Mouse (Mus musculus): ENCODE measurements around the gene Cnnm3. TPM values are rescaled to one million over a fixed set of nuclear protein-coding genes. Genes with fewer than 3 reads are reported as not detected.
A peak's percentile ranks its signal among the peaks of the same experiment; 100 is the strongest.

Gene Cnnm3
- polyA plus RNA-seq, 1 experiment = 10.2 TPM

GRCm38 (mm10) chr1:36471181-36472105, 40.2 kb upstream of the Cnnm3 start, which contains the start of gene Cnnm4:
Gene Cnnm4 (plus strand): TSS chr1:36471620.
- peak in 1 of 3 experiments; percentile 61 for TF ChIP-seq MYOG (IDR thresholded peaks at IDR 0.05; ENCODE audit: control insufficient read depth in 1 of 3, insufficient read depth in 1 of 3, insufficient read length in 2 of 3, low read depth in 2 of 3)
- peak; percentile 87 for TF ChIP-seq POLR2AphosphoS2 (IDR thresholded peaks at IDR 0.05; ENCODE audit: insufficient read length, low read depth)
- no peak for TF ChIP-seq REST (IDR thresholded peaks at IDR 0.05; ENCODE audit: insufficient read depth, insufficient read length)
- no peak for TF ChIP-seq USF1 (IDR thresholded peaks at IDR 0.05; ENCODE audit: low read depth)
- TF ChIP-seq MAX (IDR thresholded peaks at IDR 0.05; ENCODE audit: low read depth) = no peak
- TF ChIP-seq POLR2A (IDR thresholded peaks at IDR 0.05; ENCODE audit: insufficient read length, low read depth) = peak; percentile 86
- no peak for TF ChIP-seq TCF12 (IDR thresholded peaks at IDR 0.05; ENCODE audit: insufficient read depth, poor library complexity, severe bottlenecking)
- TF ChIP-seq MYOD1 (IDR thresholded peaks at IDR 0.05; ENCODE audit: control insufficient read depth in 1 of 3, insufficient read length in 2 of 3, low read depth in 2 of 3) = peak in 1 of 3 experiments; percentile 52
- no peak for TF ChIP-seq SRF (IDR thresholded peaks at IDR 0.05; ENCODE audit: control insufficient read depth, insufficient read length, low read depth)
- no peak for TF ChIP-seq TCF3 (IDR thresholded peaks at IDR 0.05; ENCODE audit: insufficient read length, low read depth)
- no peak for TF ChIP-seq CEBPB (IDR thresholded peaks at IDR 0.05; ENCODE audit: insufficient read depth, poor library complexity, severe bottlenecking)
- no peak for TF ChIP-seq E2F4 (IDR thresholded peaks at IDR 0.05; ENCODE audit: insufficient read depth)
- H3K36me3 ChIP-seq (ENCODE audit: control insufficient read depth, insufficient read depth) = no peaks in the 10 kb centered on the region

GRCm38 (mm10) chr1:36472106-36472440, 39.6 kb upstream of the Cnnm3 start:
- Histone ChIP-seq H3K4me3 (peak overlapping the region; percentile 75), H3ac (ENCODE audit: control insufficient read depth, insufficient read length) (peak overlapping the region; percentile 64), H3K36me3 (ENCODE audit: control insufficient read depth, insufficient read depth) (no peaks in the 10 kb centered on the region), H3K27me3 (ENCODE audit: control insufficient read depth, insufficient read depth, insufficient read length) (no peaks in the 10 kb centered on the region), H3K4me2 (ENCODE audit: low read depth) (peak overlapping the region; percentile 87), H3K79me2 (ENCODE audit: control insufficient read depth, insufficient read depth) (peaks cover 51% of the 10 kb centered on the region)
- TF ChIP-seq REST (IDR thresholded peaks at IDR 0.05; ENCODE audit: insufficient read depth, insufficient read length) (no peak), POLR2AphosphoS2 (IDR thresholded peaks at IDR 0.05; ENCODE audit: insufficient read length, low read depth) (no peak), CEBPB (IDR thresholded peaks at IDR 0.05; ENCODE audit: insufficient read depth, poor library complexity, severe bottlenecking) (no peak), TCF12 (IDR thresholded peaks at IDR 0.05; ENCODE audit: insufficient read depth, poor library complexity, severe bottlenecking) (no peak), USF1 (IDR thresholded peaks at IDR 0.05; ENCODE audit: low read depth) (no peak), TCF3 (IDR thresholded peaks at IDR 0.05; ENCODE audit: insufficient read length, low read depth) (no peak), POLR2A (IDR thresholded peaks at IDR 0.05; ENCODE audit: insufficient read length, low read depth) (no peak), MYOD1 (IDR thresholded peaks at IDR 0.05; ENCODE audit: control insufficient read depth in 1 of 3, insufficient read length in 2 of 3, low read depth in 2 of 3) (no peak)

More at GRCm38 (mm10) chr1:36471181-36472105, 40.2 kb upstream of the Cnnm3 start, which contains the start of gene Cnnm4:
- peak within 1 kb of the TSS; percentile 75 for H3K4me3 ChIP-seq
- H3K4me2 ChIP-seq (ENCODE audit: low read depth) = peak within 1 kb of the TSS; percentile 87
- H3ac ChIP-seq (ENCODE audit: control insufficient read depth, insufficient read length) = peak within 1 kb of the TSS; percentile 64
- H3K27me3 ChIP-seq (ENCODE audit: control insufficient read depth, insufficient read depth, insufficient read length) = no peaks in the 10 kb centered on the region
- peaks cover 45% of the 10 kb centered on the region for H3K79me2 ChIP-seq (ENCODE audit: control insufficient read depth, insufficient read depth)

- TF ChIP-seq REST (IDR thresholded peaks at IDR 0.05; ENCODE audit: insufficient read depth, insufficient read length) (no peak), TCF12 (IDR thresholded peaks at IDR 0.05; ENCODE audit: insufficient read depth, poor library complexity, severe bottlenecking) (no peak), MYOD1 (IDR thresholded peaks at IDR 0.05; ENCODE audit: control insufficient read depth in 1 of 3, insufficient read length in 2 of 3, low read depth in 2 of 3) (no peak), POLR2A (IDR thresholded peaks at IDR 0.05; ENCODE audit: insufficient read length, low read depth) (no peak), SRF (IDR thresholded peaks at IDR 0.05; ENCODE audit: control insufficient read depth, insufficient read length, low read depth) (no peak), CEBPB (IDR thresholded peaks at IDR 0.05; ENCODE audit: insufficient read depth, poor library complexity, severe bottlenecking) (no peak), E2F4 (IDR thresholded peaks at IDR 0.05; ENCODE audit: insufficient read depth) (no peak), TCF3 (IDR thresholded peaks at IDR 0.05; ENCODE audit: insufficient read length, low read depth) (no peak), POLR2AphosphoS2 (IDR thresholded peaks at IDR 0.05; ENCODE audit: insufficient read length, low read depth) (no peak), MYOG (IDR thresholded peaks at IDR 0.05; ENCODE audit: control insufficient read depth in 1 of 3, insufficient read depth in 1 of 3, insufficient read length in 2 of 3, low read depth in 2 of 3) (no peak), USF1 (IDR thresholded peaks at IDR 0.05; ENCODE audit: low read depth) (no peak)
- Histone ChIP-seq H3ac (ENCODE audit: control insufficient read depth, insufficient read length) (no peak overlapping the region), H3K4me2 (ENCODE audit: low read depth) (peak overlapping the region; percentile 87), H3K36me3 (ENCODE audit: control insufficient read depth, insufficient read depth) (no peaks in the 10 kb centered on the region), H3K79me2 (ENCODE audit: control insufficient read depth, insufficient read depth) (peaks cover 63% of the 10 kb centered on the region), H3K27me3 (ENCODE audit: control insufficient read depth, insufficient read depth, insufficient read length) (no peaks in the 10 kb centered on the region), H3K4me3 (peak overlapping the region; percentile 75)
Observed at GRCm38 (mm10) chr1:36473211-36473780, 38.4 kb upstream of the Cnnm3 start.

GRCm38 (mm10) chr1:36474646-36475045, 37.0 kb upstream of the Cnnm3 start:
- H3K79me2 ChIP-seq (ENCODE audit: control insufficient read depth, insufficient read depth) = peaks cover 77% of the 10 kb centered on the region
- no peaks in the 10 kb centered on the region for H3K36me3 ChIP-seq (ENCODE audit: control insufficient read depth, insufficient read depth)
- TF ChIP-seq MAX (IDR thresholded peaks at IDR 0.05; ENCODE audit: low read depth) = no peak
- no peak for TF ChIP-seq E2F4 (IDR thresholded peaks at IDR 0.05; ENCODE audit: insufficient read depth)
- no peak for TF ChIP-seq CEBPB (IDR thresholded peaks at IDR 0.05; ENCODE audit: insufficient read depth, poor library complexity, severe bottlenecking)
- TF ChIP-seq TCF12 (IDR thresholded peaks at IDR 0.05; ENCODE audit: insufficient read depth, poor library complexity, severe bottlenecking) = no peak
- no peak for TF ChIP-seq MYOD1 (IDR thresholded peaks at IDR 0.05; ENCODE audit: control insufficient read depth in 1 of 3, insufficient read length in 2 of 3, low read depth in 2 of 3)
- no peak for TF ChIP-seq SRF (IDR thresholded peaks at IDR 0.05; ENCODE audit: control insufficient read depth, insufficient read length, low read depth)
- H3K4me2 ChIP-seq (ENCODE audit: low read depth) = peak overlapping the region; percentile 87
- H3K27me3 ChIP-seq (ENCODE audit: control insufficient read depth, insufficient read depth, insufficient read length) = no peaks in the 10 kb centered on the region
- H3ac ChIP-seq (ENCODE audit: control insufficient read depth, insufficient read length) = no peak overlapping the region
- H3K4me3 ChIP-seq = peak overlapping the region; percentile 75

All from myocyte (in vitro differentiated cells).